Mouse (Mus musculus): ENCODE data around the gene Gadl1. TPM values are rescaled to one million over a fixed set of nuclear protein-coding genes. Genes with fewer than 3 reads are reported as not detected.

Gadl1 gene
- polyA plus RNA-seq, 1 experiment = not detected

DNA sequence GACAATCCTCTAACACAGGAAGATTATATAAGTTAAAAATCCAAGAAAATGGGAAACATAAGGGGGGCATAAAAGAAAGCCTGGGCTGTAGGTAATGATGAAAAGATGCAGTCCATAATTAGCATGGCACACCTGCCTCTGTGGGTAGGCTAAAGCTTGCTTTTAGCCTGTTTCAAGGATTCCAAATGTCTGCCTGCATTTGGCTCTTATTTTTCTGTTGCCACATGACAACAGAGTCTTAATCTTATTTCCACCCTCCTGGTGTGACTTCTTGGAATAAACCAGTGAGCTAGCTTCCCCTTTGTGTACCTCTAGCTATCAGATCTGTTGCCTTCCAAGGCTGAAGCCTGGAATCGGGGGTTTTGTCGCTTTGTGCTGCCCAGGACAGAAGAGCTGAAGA is 69.2 kb downstream of the Gadl1 start:
- Histone ChIP-seq H3K4me3 (ENCODE audit: low read depth, low read length) (no peak overlapping the region), H3K4me1 (ENCODE audit: control insufficient read depth, insufficient read depth, low read length) (no peaks in the 10 kb centered on the region), H3K36me3 (ENCODE audit: control insufficient read depth, insufficient read depth, low read length, poor library complexity, severe bottlenecking) (no peaks in the 10 kb centered on the region), H3K9me3 (replicated peaks; ENCODE audit: control insufficient read depth, insufficient read depth, low read length, poor library complexity, severe bottlenecking) (peaks cover 12% of the 10 kb centered on the region), H3K27me3 (ENCODE audit: control insufficient read depth, insufficient read depth, low read length, poor library complexity, severe bottlenecking) (no peaks in the 10 kb centered on the region), H3K27ac (ENCODE audit: insufficient read depth, low read length) (no peak overlapping the region), H3K9ac (ENCODE audit: low read depth, poor library complexity, severe bottlenecking) (no peak overlapping the region)
- no peak for TF ChIP-seq POLR2A (IDR thresholded peaks at IDR 0.05; ENCODE audit: insufficient read depth, low read length)
- no peak for TF ChIP-seq EP300 (IDR thresholded peaks at IDR 0.05; ENCODE audit: insufficient read depth, low read depth, low read length)
- no peak for TF ChIP-seq CTCF (IDR thresholded peaks at IDR 0.05; ENCODE audit: low read depth, low read length)

DNA sequence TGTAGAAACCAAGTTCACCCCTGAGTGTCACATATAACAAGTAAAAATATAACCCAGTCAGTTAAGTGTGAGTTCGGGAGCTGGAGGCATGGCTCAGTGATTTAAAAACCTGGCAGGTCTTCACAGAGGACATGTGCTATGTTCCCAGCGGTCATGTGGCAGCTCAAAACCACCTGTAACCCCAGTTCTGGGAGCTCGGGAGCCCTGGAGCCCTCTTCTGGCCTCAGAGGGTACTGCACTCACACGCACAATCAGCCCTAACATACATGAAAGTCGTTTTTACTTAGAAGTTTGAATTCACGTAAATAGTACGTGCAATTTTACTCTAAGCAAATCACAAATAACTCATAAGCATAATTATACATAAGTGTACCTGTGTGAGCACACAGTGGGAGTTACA is 81.4 kb downstream of the Gadl1 start:
- no peak overlapping the region for H3K4me3 ChIP-seq (ENCODE audit: low read depth, low read length)
- no peaks in the 10 kb centered on the region for H3K4me1 ChIP-seq (ENCODE audit: control insufficient read depth, insufficient read depth, low read length)
- peak; percentile 45 for TF ChIP-seq CTCF (IDR thresholded peaks at IDR 0.05; ENCODE audit: low read depth, low read length)
- TF ChIP-seq EP300 (IDR thresholded peaks at IDR 0.05; ENCODE audit: insufficient read depth, low read depth, low read length) = no peak
- H3K9ac ChIP-seq (ENCODE audit: low read depth, poor library complexity, severe bottlenecking) = no peak overlapping the region
- no peak overlapping the region for H3K27ac ChIP-seq (ENCODE audit: insufficient read depth, low read length)
- no peaks in the 10 kb centered on the region for H3K27me3 ChIP-seq (ENCODE audit: control insufficient read depth, insufficient read depth, low read length, poor library complexity, severe bottlenecking)
- H3K36me3 ChIP-seq (ENCODE audit: control insufficient read depth, insufficient read depth, low read length, poor library complexity, severe bottlenecking) = no peaks in the 10 kb centered on the region
- H3K9me3 ChIP-seq (replicated peaks; ENCODE audit: control insufficient read depth, insufficient read depth, low read length, poor library complexity, severe bottlenecking) = no peaks in the 10 kb centered on the region

DNA sequence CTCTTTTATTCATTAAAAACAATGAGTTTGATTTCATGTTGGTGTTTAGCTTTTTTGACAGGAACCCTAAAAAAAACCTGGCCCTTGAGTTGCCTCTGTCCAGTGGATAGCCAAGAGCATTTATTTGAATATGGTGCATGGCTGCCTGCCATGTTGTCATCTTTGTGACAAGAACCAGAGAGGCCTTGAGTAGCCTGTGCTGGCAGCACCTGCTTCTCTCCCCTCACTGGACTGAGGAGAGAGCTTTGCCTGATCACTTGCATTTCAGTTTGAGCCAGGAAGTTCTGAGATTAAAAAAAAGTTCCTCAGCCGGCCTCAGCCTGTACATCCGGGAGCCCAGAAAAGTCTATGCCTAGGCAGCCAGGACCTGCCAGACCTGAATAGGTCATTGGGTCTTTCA is 85.5 kb downstream of the Gadl1 start:
- H3K9me3 ChIP-seq (replicated peaks; ENCODE audit: control insufficient read depth, insufficient read depth, low read length, poor library complexity, severe bottlenecking) = no peaks in the 10 kb centered on the region
- no peaks in the 10 kb centered on the region for H3K27me3 ChIP-seq (ENCODE audit: control insufficient read depth, insufficient read depth, low read length, poor library complexity, severe bottlenecking)
- H3K4me3 ChIP-seq (ENCODE audit: low read depth, low read length) = no peak overlapping the region
- H3K27ac ChIP-seq (ENCODE audit: insufficient read depth, low read length) = no peak overlapping the region
- H3K9ac ChIP-seq (ENCODE audit: low read depth, poor library complexity, severe bottlenecking) = no peak overlapping the region
- H3K4me1 ChIP-seq (ENCODE audit: control insufficient read depth, insufficient read depth, low read length) = no peaks in the 10 kb centered on the region
- H3K36me3 ChIP-seq (ENCODE audit: control insufficient read depth, insufficient read depth, low read length, poor library complexity, severe bottlenecking) = no peaks in the 10 kb centered on the region
- TF ChIP-seq POLR2A (IDR thresholded peaks at IDR 0.05; ENCODE audit: insufficient read depth, low read length) (no peak), EP300 (IDR thresholded peaks at IDR 0.05; ENCODE audit: insufficient read depth, low read depth, low read length) (no peak), CTCF (IDR thresholded peaks at IDR 0.05; ENCODE audit: low read depth, low read length) (no peak)

DNA sequence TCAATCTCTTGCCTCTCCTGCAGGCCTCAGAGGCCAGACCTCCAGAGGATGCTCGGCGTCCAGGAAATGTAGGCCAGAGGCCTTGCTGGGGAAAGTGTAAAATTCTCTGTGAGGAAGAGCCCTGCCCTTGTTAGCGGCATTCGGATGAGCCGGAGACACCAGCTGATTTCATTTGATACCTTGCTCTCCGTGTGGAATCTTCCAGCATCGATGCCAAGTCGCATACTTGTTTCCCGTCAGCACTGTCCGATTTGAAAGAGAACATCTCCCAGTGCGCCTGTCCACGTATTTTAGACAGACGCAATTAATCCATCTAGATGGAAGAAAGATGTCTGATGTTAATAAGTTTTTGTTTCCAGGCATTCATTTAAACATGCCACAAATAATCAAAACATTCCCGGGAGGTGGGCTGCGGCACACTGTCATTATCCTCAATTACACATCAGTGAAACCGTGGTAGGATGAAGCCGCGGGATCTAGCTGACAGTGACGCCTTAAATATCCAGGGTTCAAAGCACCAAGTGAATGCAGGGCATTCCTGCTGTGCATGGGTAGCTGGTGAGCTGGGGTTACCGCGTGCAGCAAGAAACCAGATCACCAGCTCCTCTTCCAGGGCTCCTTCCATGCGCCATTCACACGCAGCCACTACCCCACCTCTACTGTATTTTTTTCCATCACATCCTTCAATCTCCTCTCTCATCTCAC is 86.8 kb downstream of the Gadl1 start:
- Histone ChIP-seq H3K4me3 (ENCODE audit: low read depth, low read length) (no peak overlapping the region), H3K27ac (ENCODE audit: insufficient read depth, low read length) (no peak overlapping the region), H3K4me1 (ENCODE audit: control insufficient read depth, insufficient read depth, low read length) (no peaks in the 10 kb centered on the region), H3K36me3 (ENCODE audit: control insufficient read depth, insufficient read depth, low read length, poor library complexity, severe bottlenecking) (no peaks in the 10 kb centered on the region), H3K9ac (ENCODE audit: low read depth, poor library complexity, severe bottlenecking) (no peak overlapping the region), H3K9me3 (replicated peaks; ENCODE audit: control insufficient read depth, insufficient read depth, low read length, poor library complexity, severe bottlenecking) (no peaks in the 10 kb centered on the region), H3K27me3 (ENCODE audit: control insufficient read depth, insufficient read depth, low read length, poor library complexity, severe bottlenecking) (no peaks in the 10 kb centered on the region)
- TF ChIP-seq EP300 (IDR thresholded peaks at IDR 0.05; ENCODE audit: insufficient read depth, low read depth, low read length) (no peak), CTCF (IDR thresholded peaks at IDR 0.05; ENCODE audit: low read depth, low read length) (no peak), POLR2A (IDR thresholded peaks at IDR 0.05; ENCODE audit: insufficient read depth, low read length) (no peak)

DNA sequence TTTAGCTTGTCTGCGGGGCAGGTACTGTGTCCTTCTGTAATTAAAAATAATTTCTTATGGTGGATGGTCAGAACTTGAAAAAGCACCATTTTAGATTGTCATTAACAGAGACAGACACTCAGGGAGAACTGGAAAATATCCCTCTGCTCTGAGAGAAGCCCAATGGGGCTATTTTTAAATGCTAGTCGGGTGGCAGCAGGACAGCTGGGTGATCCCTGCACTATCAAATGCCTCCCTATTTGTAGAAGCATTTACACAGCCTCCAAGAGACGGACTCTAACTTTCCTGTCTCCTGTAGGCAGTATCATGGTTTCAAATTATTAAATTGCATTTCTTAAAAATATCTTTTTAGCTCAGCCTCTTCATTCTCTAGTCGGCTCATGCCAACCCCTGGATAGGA is 89.1 kb downstream of the Gadl1 start:
- Histone ChIP-seq H3K4me3 (ENCODE audit: low read depth, low read length) (no peak overlapping the region), H3K9me3 (replicated peaks; ENCODE audit: control insufficient read depth, insufficient read depth, low read length, poor library complexity, severe bottlenecking) (no peaks in the 10 kb centered on the region), H3K4me1 (ENCODE audit: control insufficient read depth, insufficient read depth, low read length) (no peaks in the 10 kb centered on the region), H3K27me3 (ENCODE audit: control insufficient read depth, insufficient read depth, low read length, poor library complexity, severe bottlenecking) (no peaks in the 10 kb centered on the region), H3K36me3 (ENCODE audit: control insufficient read depth, insufficient read depth, low read length, poor library complexity, severe bottlenecking) (no peaks in the 10 kb centered on the region), H3K27ac (ENCODE audit: insufficient read depth, low read length) (no peak overlapping the region), H3K9ac (ENCODE audit: low read depth, poor library complexity, severe bottlenecking) (no peak overlapping the region)
- TF ChIP-seq CTCF (IDR thresholded peaks at IDR 0.05; ENCODE audit: low read depth, low read length) = no peak
- TF ChIP-seq EP300 (IDR thresholded peaks at IDR 0.05; ENCODE audit: insufficient read depth, low read depth, low read length) = no peak
- no peak for TF ChIP-seq POLR2A (IDR thresholded peaks at IDR 0.05; ENCODE audit: insufficient read depth, low read length)

DNA sequence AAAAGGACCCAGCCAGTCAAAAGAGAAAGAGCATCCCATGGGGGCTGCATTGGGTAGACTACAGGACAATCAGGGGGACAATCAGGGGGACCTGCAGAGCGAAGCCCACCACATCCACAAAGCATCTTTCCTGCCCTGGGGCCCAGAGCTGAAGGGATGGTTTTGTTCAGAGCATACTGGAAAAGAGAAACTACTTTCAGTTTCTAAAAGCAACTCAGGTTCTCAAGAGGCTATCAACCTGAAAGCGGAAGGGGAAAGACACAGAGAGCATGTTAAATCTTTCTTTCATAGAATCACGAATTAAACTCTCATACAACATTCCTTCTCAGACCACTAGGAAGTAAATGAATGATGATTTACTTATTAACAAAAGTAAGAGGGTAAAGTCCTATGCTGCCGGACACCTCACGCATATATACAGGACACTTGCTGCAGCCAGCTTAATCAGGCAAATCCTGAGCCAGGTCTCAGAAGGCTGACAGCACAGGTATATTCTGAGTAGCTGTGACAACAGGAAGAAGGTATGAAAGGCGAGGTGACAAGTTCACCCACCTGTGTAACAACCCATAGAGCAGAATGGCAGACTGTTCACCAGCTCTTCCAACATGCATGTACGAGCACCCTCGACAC is 90.2 kb downstream of the Gadl1 start:
- no peak overlapping the region for H3K4me3 ChIP-seq (ENCODE audit: low read depth, low read length)
- no peak for TF ChIP-seq POLR2A (IDR thresholded peaks at IDR 0.05; ENCODE audit: insufficient read depth, low read length)
- TF ChIP-seq EP300 (IDR thresholded peaks at IDR 0.05; ENCODE audit: insufficient read depth, low read depth, low read length) = no peak

More for the DNA sequence above, 90.2 kb downstream of the Gadl1 start:
- Histone ChIP-seq H3K9ac (ENCODE audit: low read depth, poor library complexity, severe bottlenecking) (no peak overlapping the region), H3K27ac (ENCODE audit: insufficient read depth, low read length) (no peak overlapping the region), H3K27me3 (ENCODE audit: control insufficient read depth, insufficient read depth, low read length, poor library complexity, severe bottlenecking) (no peaks in the 10 kb centered on the region), H3K9me3 (replicated peaks; ENCODE audit: control insufficient read depth, insufficient read depth, low read length, poor library complexity, severe bottlenecking) (no peaks in the 10 kb centered on the region), H3K4me1 (ENCODE audit: control insufficient read depth, insufficient read depth, low read length) (no peaks in the 10 kb centered on the region), H3K36me3 (ENCODE audit: control insufficient read depth, insufficient read depth, low read length, poor library complexity, severe bottlenecking) (no peaks in the 10 kb centered on the region)
